Mouse (Mus musculus): Measurements from ENCODE around the gene Angptl2. TPM values are rescaled to one million over a fixed set of nuclear protein-coding genes. Genes with fewer than 3 reads are reported as not detected.

Angptl2 gene
- polyA plus RNA-seq, 1 experiment from 2014 or later: 36.9 TPM

- 51% methylated on average over 7 of the region's 7 CpGs for WGBS
- ATAC-seq (replicated peaks; ENCODE audit: low FRiP score, low read depth): no peak
- no peak overlapping the region for H3K27ac ChIP-seq
Observed at GRCm38 (mm10) chr2:33176516-33176915, 39.4 kb upstream of the Angptl2 start.

GRCm38 (mm10) chr2:33176921-33177320 is 38.9 kb upstream of the Angptl2 start:
- TF ChIP-seq CTCF (IDR thresholded peaks at IDR 0.05; ENCODE audit: low read depth): no peak
- no peak overlapping the region for H3K9ac ChIP-seq (ENCODE audit: low read depth, low read length)
- ATAC-seq (replicated peaks; ENCODE audit: low FRiP score, low read depth) (no peak), DNase-seq (ENCODE audit: low spot score) (no peak)
- no peak overlapping the region for H3K27ac ChIP-seq
- no peak overlapping the region for H3K4me2 ChIP-seq (ENCODE audit: low read length)
- no peaks in the 10 kb centered on the region for H3K36me3 ChIP-seq (ENCODE audit: insufficient read depth, low read length)
- H3K4me1 ChIP-seq (replicated peaks; ENCODE audit: insufficient read depth, low read length): peaks cover 9% of the 10 kb centered on the region; the same call in 1 of the 2 replicates
- H3K9me3 ChIP-seq (replicated peaks; ENCODE audit: low read length): no peaks in the 10 kb centered on the region
- no peak overlapping the region for H3K4me3 ChIP-seq (replicated peaks; ENCODE audit: low read depth, low read length)
- no peaks in the 10 kb centered on the region for H3K27me3 ChIP-seq (ENCODE audit: insufficient read depth, low read length)
- WGBS: 52% methylated on average over 2 of the region's 2 CpGs

More at GRCm38 (mm10) chr2:33176516-33176915, 39.4 kb upstream of the Angptl2 start:
- no peaks in the 10 kb centered on the region for H3K36me3 ChIP-seq (ENCODE audit: insufficient read depth, low read length)
- H3K4me2 ChIP-seq (ENCODE audit: low read length): no peak overlapping the region
- no peak overlapping the region for H3K4me3 ChIP-seq (replicated peaks; ENCODE audit: low read depth, low read length)
- no peaks in the 10 kb centered on the region for H3K27me3 ChIP-seq (ENCODE audit: insufficient read depth, low read length)
- H3K9me3 ChIP-seq (replicated peaks; ENCODE audit: low read length): no peaks in the 10 kb centered on the region
- no peak for TF ChIP-seq CTCF (IDR thresholded peaks at IDR 0.05; ENCODE audit: low read depth)
- no peak for DNase-seq (ENCODE audit: low spot score)
- H3K9ac ChIP-seq (ENCODE audit: low read depth, low read length): no peak overlapping the region
- peaks cover 9% of the 10 kb centered on the region; the same call in 1 of the 2 replicates for H3K4me1 ChIP-seq (replicated peaks; ENCODE audit: insufficient read depth, low read length)

- DNase-seq (ENCODE audit: low spot score): no peak
- Histone ChIP-seq H3K4me1 (replicated peaks; ENCODE audit: insufficient read depth, low read length) (peaks cover 9% of the 10 kb centered on the region; the same call in 1 of the 2 replicates), H3K4me3 (replicated peaks; ENCODE audit: low read depth, low read length) (no peak overlapping the region), H3K27me3 (ENCODE audit: insufficient read depth, low read length) (no peaks in the 10 kb centered on the region), H3K27ac (no peak overlapping the region), H3K9ac (ENCODE audit: low read depth, low read length) (no peak overlapping the region), H3K9me3 (replicated peaks; ENCODE audit: low read length) (no peaks in the 10 kb centered on the region), H3K36me3 (ENCODE audit: insufficient read depth, low read length) (no peaks in the 10 kb centered on the region), H3K4me2 (ENCODE audit: low read length) (no peak overlapping the region)
- TF ChIP-seq CTCF (IDR thresholded peaks at IDR 0.05; ENCODE audit: low read depth): no peak
- ATAC-seq (replicated peaks; ENCODE audit: low FRiP score, low read depth): no peak
- 81% methylated on average over 12 of the region's 12 CpGs for WGBS
Observed at GRCm38 (mm10) chr2:33177443-33178242, 38.2 kb upstream of the Angptl2 start.

- no peak; the same call in 1 of the 2 replicates for ATAC-seq (replicated peaks; ENCODE audit: low FRiP score, low read depth)
- H3K4me3 ChIP-seq (replicated peaks; ENCODE audit: low read depth, low read length): no peak overlapping the region
- H3K4me1 ChIP-seq (replicated peaks; ENCODE audit: insufficient read depth, low read length): peaks cover 9% of the 10 kb centered on the region; the same call in 1 of the 2 replicates
- DNase-seq (ENCODE audit: low spot score): no peak
- H3K27ac ChIP-seq: no peak overlapping the region
- H3K4me2 ChIP-seq (ENCODE audit: low read length): no peak overlapping the region
- 75% methylated on average over 11 of the region's 11 CpGs for WGBS
- no peak overlapping the region for H3K9ac ChIP-seq (ENCODE audit: low read depth, low read length)
- H3K36me3 ChIP-seq (ENCODE audit: insufficient read depth, low read length): no peaks in the 10 kb centered on the region
- no peaks in the 10 kb centered on the region for H3K9me3 ChIP-seq (replicated peaks; ENCODE audit: low read length)
- TF ChIP-seq CTCF (IDR thresholded peaks at IDR 0.05; ENCODE audit: low read depth): no peak
- H3K27me3 ChIP-seq (ENCODE audit: insufficient read depth, low read length): no peaks in the 10 kb centered on the region
Observed at GRCm38 (mm10) chr2:33178243-33178932, 37.5 kb upstream of the Angptl2 start.

GRCm38 (mm10) chr2:33179171-33179929 is 36.5 kb upstream of the Angptl2 start:
- ATAC-seq (replicated peaks; ENCODE audit: low FRiP score, low read depth): no peak; the same call in 1 of the 2 replicates
- Histone ChIP-seq H3K27me3 (ENCODE audit: insufficient read depth, low read length) (no peaks in the 10 kb centered on the region), H3K4me2 (ENCODE audit: low read length) (no peak overlapping the region), H3K9ac (ENCODE audit: low read depth, low read length) (no peak overlapping the region), H3K9me3 (replicated peaks; ENCODE audit: low read length) (no peaks in the 10 kb centered on the region), H3K36me3 (ENCODE audit: insufficient read depth, low read length) (no peaks in the 10 kb centered on the region), H3K4me1 (replicated peaks; ENCODE audit: insufficient read depth, low read length) (peaks cover 9% of the 10 kb centered on the region; the same call in 1 of the 2 replicates), H3K27ac (peak overlapping the region; percentile 31; the same call in 1 of the 2 replicates), H3K4me3 (replicated peaks; ENCODE audit: low read depth, low read length) (no peak overlapping the region)
- no peak for TF ChIP-seq CTCF (IDR thresholded peaks at IDR 0.05; ENCODE audit: low read depth)
- WGBS: 56% methylated on average over 14 of the region's 14 CpGs
- DNase-seq (ENCODE audit: low spot score): no peak
